Mouse (Mus musculus) MEL (cell line): ENCODE results near the gene Rsbn1l. TPM values are rescaled to one million over a fixed set of nuclear protein-coding genes. Genes with fewer than 3 reads are reported as not detected.
A peak's percentile ranks its signal among the peaks of the same experiment; 100 is the strongest.

Experiments used
- DNase-seq: peaks from one replicate; pipeline ENCODE4 v3.0.0; 2011; ENCODE audit warnings: low read depth, low spot score
- H3K27ac ChIP-seq: 2 replicates; pipeline ENCODE4 v1.5.1; 2012; ENCODE audit warnings: low read depth, mild to moderate bottlenecking, control low read depth, low read length, moderate library complexity; ENCODE audit not compliant: control insufficient read depth
- H3K27me3 ChIP-seq, 2 experiments: fragments of 150-350 bp in 1 of 2; sonication (generic) in 1 of 2; 2 replicates each; pipeline ENCODE4 v1.6.1; 2012; ENCODE audit warnings: low read length in 2 of 2, mild to moderate bottlenecking in 2 of 2, improper control_type of control experiment in 1 of 2, moderate library complexity in 1 of 2; ENCODE audit not compliant: insufficient read depth in 2 of 2, control insufficient read depth in 1 of 2
- H3K36me3 ChIP-seq, 2 experiments: 2 replicates each; pipeline ENCODE4 v1.6.1; 2012 to 2014; ENCODE audit warnings: low read length in 2 of 2, improper control_type of control experiment in 1 of 2, inconsistent platforms in 1 of 2, mild to moderate bottlenecking in 1 of 2; ENCODE audit not compliant: insufficient read depth in 2 of 2, control insufficient read depth in 1 of 2
- H3K4me1 ChIP-seq, 2 experiments: fragments of 150-350 bp in 1 of 2; sonication (generic) in 1 of 2; 2 replicates each; pipeline ENCODE4 v1.6.1; 2012; ENCODE audit warnings: low read length in 2 of 2, improper control_type of control experiment in 1 of 2, mild to moderate bottlenecking in 1 of 2; ENCODE audit not compliant: insufficient read depth in 2 of 2, control insufficient read depth in 1 of 2
- H3K4me3 ChIP-seq, 2 experiments: fragments of 150-350 bp in 1 of 2; sonication (generic) in 1 of 2; 2 replicates each; pipeline ENCODE4 v1.5.1; 2012; ENCODE audit warnings: low read depth in 2 of 2, low read length in 2 of 2, mild to moderate bottlenecking in 2 of 2, moderate library complexity in 2 of 2, control low read depth in 1 of 2, improper control_type of control experiment in 1 of 2; ENCODE audit not compliant: control insufficient read depth in 1 of 2, insufficient read depth in 1 of 2
- H3K79me2 ChIP-seq: 2 replicates; pipeline ENCODE4 v1.6.1; 2012; ENCODE audit warnings: mild to moderate bottlenecking, low read length, moderate library complexity; ENCODE audit not compliant: control insufficient read depth, poor library complexity, insufficient read depth
- H3K9ac ChIP-seq: 2 replicates; pipeline ENCODE4 v1.6.1; 2012; ENCODE audit warnings: low read depth, mild to moderate bottlenecking, control low read depth, low read length, moderate library complexity; ENCODE audit not compliant: control insufficient read depth, poor library complexity, severe bottlenecking
- H3K9me3 ChIP-seq: fragments of 150-350 bp; sonication (generic); replicated peaks from 2 replicates; pipeline ENCODE4 v1.6.1; 2012; ENCODE audit warnings: mild to moderate bottlenecking, low read length, improper control_type of control experiment, moderate library complexity; ENCODE audit not compliant: insufficient read depth
- BHLHE40 ChIP-seq: IDR thresholded peaks from 2 replicates; pipeline ENCODE4 v1.6.1; 2012; ENCODE audit warnings: low read depth, mild to moderate bottlenecking, inconsistent platforms, low read length, improper control_type of control experiment, borderline replicate concordance
- CHD2 ChIP-seq: IDR thresholded peaks from 2 replicates; pipeline ENCODE4 v1.6.1; 2011; ENCODE audit warnings: low read length, improper control_type of control experiment
- CTCF ChIP-seq, 3 experiments: IDR thresholded peaks in 2 of 3; conservative IDR thresholded peaks in 1 of 3; 2 replicates each; pipeline ENCODE4 v1.5.1; 2011 to 2012; ENCODE audit warnings: low read length in 3 of 3, low read depth in 2 of 3, mild to moderate bottlenecking in 2 of 3, improper control_type of control experiment in 1 of 3, inconsistent platforms in 1 of 3, mixed read lengths in 1 of 3, moderate library complexity in 1 of 3; ENCODE audit not compliant: control insufficient read depth in 1 of 3, insufficient read depth in 1 of 3, poor library complexity in 1 of 3, severe bottlenecking in 1 of 3
- EP300 ChIP-seq, 2 experiments: IDR thresholded peaks; 2 replicates each; pipeline ENCODE4 v1.6.1; 2011; ENCODE audit warnings: improper control_type of control experiment in 2 of 2, low read length in 2 of 2, low read depth in 1 of 2, mild to moderate bottlenecking in 1 of 2
- ETS1 ChIP-seq: IDR thresholded peaks from 2 replicates; pipeline ENCODE4 v1.6.1; 2012; ENCODE audit warnings: low read depth, mild to moderate bottlenecking, inconsistent platforms, low read length, improper control_type of control experiment, moderate library complexity
- GABPA ChIP-seq: IDR thresholded peaks from 2 replicates; pipeline ENCODE4 v1.6.1; 2012; ENCODE audit warnings: low read depth, mild to moderate bottlenecking, inconsistent platforms, low read length, improper control_type of control experiment, moderate library complexity
- GATA1 ChIP-seq: IDR thresholded peaks from 2 replicates; pipeline ENCODE4 v1.6.1; 2011; ENCODE audit warnings: low read depth, low read length, improper control_type of control experiment
- HCFC1 ChIP-seq: IDR thresholded peaks from 2 replicates; pipeline ENCODE4 v1.6.1; 2012; ENCODE audit warnings: low read depth, mild to moderate bottlenecking, inconsistent platforms, low read length, improper control_type of control experiment, moderate library complexity
- JUND ChIP-seq: IDR thresholded peaks from 2 replicates; pipeline ENCODE4 v1.6.1; 2011; ENCODE audit warnings: low read depth, mild to moderate bottlenecking, improper control_type of control experiment, low read length
- KAT2A ChIP-seq: conservative IDR thresholded peaks from 2 replicates; pipeline ENCODE4 v1.6.1; 2012; ENCODE audit warnings: low read depth, low read length, improper control_type of control experiment, inconsistent platforms
- MAFK ChIP-seq: IDR thresholded peaks from 2 replicates; pipeline ENCODE4 v1.6.1; 2011; ENCODE audit warnings: low read depth, mild to moderate bottlenecking, low read length, improper control_type of control experiment, borderline replicate concordance
- MAX ChIP-seq: IDR thresholded peaks from 2 replicates; pipeline ENCODE4 v1.6.1; 2011; ENCODE audit warnings: low read length, improper control_type of control experiment
- MXI1 ChIP-seq: IDR thresholded peaks from 2 replicates; pipeline ENCODE4 v1.6.1; 2011; ENCODE audit warnings: mild to moderate bottlenecking, low read depth, low read length, improper control_type of control experiment
- MYC ChIP-seq: IDR thresholded peaks from 2 replicates; pipeline ENCODE4 v1.6.1; 2011; ENCODE audit warnings: low read depth, mild to moderate bottlenecking, low read length, improper control_type of control experiment, moderate library complexity
- NELFE ChIP-seq: IDR thresholded peaks from 2 replicates; pipeline ENCODE4 v1.6.1; 2011; ENCODE audit warnings: low read depth, low read length, improper control_type of control experiment
- NRF1 ChIP-seq: IDR thresholded peaks from 2 replicates; pipeline ENCODE4 v1.6.1; 2014; ENCODE audit warnings: low read depth, mild to moderate bottlenecking, inconsistent platforms, low read length, improper control_type of control experiment, moderate library complexity; ENCODE audit not compliant: poor library complexity, insufficient read depth, severe bottlenecking
- POLR2A ChIP-seq, 2 experiments: IDR thresholded peaks; 2 replicates each; pipeline ENCODE4 v1.6.1; 2011 to 2012; ENCODE audit warnings: low read length in 2 of 2, mild to moderate bottlenecking in 2 of 2, control low read depth in 1 of 2, improper control_type of control experiment in 1 of 2, low read depth in 1 of 2, moderate library complexity in 1 of 2; ENCODE audit not compliant: control insufficient read depth in 1 of 2, insufficient read depth in 1 of 2, poor library complexity in 1 of 2
- POLR2AphosphoS2 ChIP-seq: IDR thresholded peaks from 2 replicates; pipeline ENCODE4 v1.6.1; 2011; ENCODE audit warnings: low read length, improper control_type of control experiment
- POLR2AphosphoS5 ChIP-seq: IDR thresholded peaks from 2 replicates; pipeline ENCODE4 v1.6.1; 2012; ENCODE audit warnings: low read depth, borderline replicate concordance, mild to moderate bottlenecking, inconsistent platforms, low read length, moderate library complexity, mixed read lengths
- RAD21 ChIP-seq: IDR thresholded peaks from 2 replicates; pipeline ENCODE4 v1.6.1; 2011; ENCODE audit warnings: mild to moderate bottlenecking, low read depth, low read length, improper control_type of control experiment
- RCOR1 ChIP-seq: IDR thresholded peaks from 2 replicates; pipeline ENCODE4 v1.6.1; 2012; ENCODE audit warnings: low read depth, mild to moderate bottlenecking, inconsistent platforms, low read length, improper control_type of control experiment
- SIN3A ChIP-seq: IDR thresholded peaks from 2 replicates; pipeline ENCODE4 v1.6.1; 2012; ENCODE audit warnings: low read length, improper control_type of control experiment, inconsistent platforms
- SMC3 ChIP-seq: IDR thresholded peaks from 2 replicates; pipeline ENCODE4 v1.6.1; 2011; ENCODE audit warnings: low read depth, low read length, improper control_type of control experiment
- TAL1 ChIP-seq: IDR thresholded peaks from 2 replicates; pipeline ENCODE4 v1.6.1; 2012; ENCODE audit warnings: mild to moderate bottlenecking, inconsistent platforms, low read length, moderate library complexity, mixed read lengths
- TBP ChIP-seq: IDR thresholded peaks from 2 replicates; pipeline ENCODE4 v1.8.0; 2011; ENCODE audit warnings: low read depth, low read length, improper control_type of control experiment
- TCF12 ChIP-seq: IDR thresholded peaks from 2 replicates; pipeline ENCODE4 v1.6.1; 2014; ENCODE audit warnings: low read depth, mild to moderate bottlenecking, inconsistent platforms, low read length, improper control_type of control experiment, moderate library complexity
- USF1 ChIP-seq: IDR thresholded peaks from 2 replicates; pipeline ENCODE4 v1.6.1; 2014; ENCODE audit warnings: low read depth, mild to moderate bottlenecking, inconsistent platforms, low read length, improper control_type of control experiment, moderate library complexity
- ZC3H11A ChIP-seq: IDR thresholded peaks from 2 replicates; pipeline ENCODE4 v1.6.1; 2012; ENCODE audit warnings: low read depth, mild to moderate bottlenecking, inconsistent platforms, low read length, improper control_type of control experiment
- ZKSCAN1 ChIP-seq: IDR thresholded peaks from 2 replicates; pipeline ENCODE4 v1.6.1; 2012; ENCODE audit warnings: low read depth, mild to moderate bottlenecking, inconsistent platforms, low read length, improper control_type of control experiment, moderate library complexity
- ZNF384 ChIP-seq: IDR thresholded peaks from 2 replicates; pipeline ENCODE4 v1.6.1; 2012; ENCODE audit warnings: low read depth, mild to moderate bottlenecking, inconsistent platforms, low read length, improper control_type of control experiment
- polyA plus RNA-seq, 2 experiments: library from polyadenylated mRNA; stranded (reverse) in 1 of 2; unstranded in 1 of 2; fragments of >175 nt in 1 of 2; fragments of >200 nt in 1 of 2; gene quantifications; 2 replicates each; pipeline versions ENCODE4 v1.2.1 to v1.2.4; 2012; ENCODE audit warnings: low replicate concordance in 2 of 2, low read depth in 1 of 2; ENCODE audit not compliant: insufficient read length in 2 of 2, insufficient read depth in 1 of 2, missing spikeins in 1 of 2
- total RNA-seq: library from RNA; depleted of rRNA; stranded (reverse); fragments of 300-350 nt; gene quantifications from 2 replicates; pipeline ENCODE4 v1.2.3, GENCODE M21; 2012

Rsbn1l gene
- total and polyA plus RNA-seq, 3 experiments: 5.0 to 78.2 (median 17.4) TPM

DNA sequence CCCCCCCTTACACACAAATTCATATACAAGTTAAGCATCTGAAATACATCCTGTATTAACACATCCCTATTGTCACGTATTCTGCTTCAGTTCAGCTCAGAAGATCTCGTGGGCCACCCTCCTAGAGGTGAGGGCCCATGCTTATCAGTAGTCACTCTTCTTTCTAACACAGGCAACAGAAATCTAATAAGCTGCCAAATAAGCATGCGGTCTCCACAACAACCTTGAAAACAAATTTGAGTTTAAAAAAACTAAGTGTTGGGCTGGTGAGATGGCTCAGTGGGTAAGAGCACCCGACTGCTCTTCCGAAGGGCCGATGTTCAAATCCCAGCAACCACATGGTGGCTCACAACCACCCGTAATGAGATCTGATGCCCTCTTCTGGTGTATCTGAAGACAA, 50.0 kb downstream of the Rsbn1l start:
- peak overlapping the region; percentile 51 for H3K27ac ChIP-seq
- H3K27me3 ChIP-seq: no peaks in the 10 kb centered on the region
- peaks cover 7% of the 10 kb centered on the region; the same call in 1 of the 2 replicates for H3K79me2 ChIP-seq
- H3K4me3 ChIP-seq: peak overlapping the region in 1 of 2 experiments; percentile 5; a peak in 1 of 4 replicates
- H3K9ac ChIP-seq: no peak overlapping the region
- TF ChIP-seq TBP (peak; percentile 94), SIN3A (peak; percentile 18; the same call in 1 of the 2 replicates), NRF1 (no peak), USF1 (no peak), SMC3 (0 out of 2 replicates have a peak, but pooled peaks have one; percentile 1), MYC (0 out of 2 replicates have a peak, but pooled peaks have one; percentile 60), MXI1 (peak; percentile 77), GATA1 (peak; percentile 56), CHD2 (no peak), ZNF384 (peak; percentile 52), RAD21 (no peak; the same call in 1 of the 2 replicates), TCF12 (peak; percentile 49; the same call in 1 of the 2 replicates), MAFK (no peak; the same call in 1 of the 2 replicates), ETS1 (peak; percentile 58), EP300 (IDR thresholded peaks at IDR 0.05; ENCODE audit: low read depth in 1 of 2, low read length in 2 of 2) (peak in 1 of 2 experiments; percentile 54; a peak in 2 of 4 replicates), JUND (no peak)
- peaks cover 13 to 34% of the 10 kb centered on the region in 2 experiments for H3K36me3 ChIP-seq
- DNase-seq: peak; percentile 87
- H3K9me3 ChIP-seq: no peaks in the 10 kb centered on the region
- peaks cover 18 to 27% of the 10 kb centered on the region in 2 experiments for H3K4me1 ChIP-seq

- Histone ChIP-seq H3K27ac (peak overlapping the region; percentile 80), H3K9me3 (no peaks in the 10 kb centered on the region), H3K27me3 (no peaks in the 10 kb centered on the region), H3K4me1 (peaks cover 18 to 27% of the 10 kb centered on the region in 2 experiments), H3K79me2 (peaks cover 5% of the 10 kb centered on the region; the same call in 1 of the 2 replicates), H3K9ac (no peak overlapping the region), H3K36me3 (peaks cover 10 to 34% of the 10 kb centered on the region in 2 experiments), H3K4me3 (no peak overlapping the region)
- DNase-seq: peak; percentile 78
- no peak for TF ChIP-seq CTCF (IDR thresholded peaks at IDR 0.05 in 2 of 3, conservative IDR thresholded peaks at IDR 0.05 in 1 of 3; ENCODE audit: control insufficient read depth in 1 of 3, insufficient read depth in 1 of 3, low read depth in 2 of 3, low read length in 3 of 3, poor library complexity in 1 of 3, severe bottlenecking in 1 of 3)
- TF ChIP-seq HCFC1: 0 out of 2 replicates have a peak, but pooled peaks have one; percentile 30
- no peak for TF ChIP-seq POLR2A (IDR thresholded peaks at IDR 0.05; ENCODE audit: control insufficient read depth in 1 of 2, insufficient read depth in 1 of 2, low read depth in 1 of 2, low read length in 2 of 2, poor library complexity in 1 of 2)
- no peak for TF ChIP-seq NELFE
- peak; percentile 31; the same call in 1 of the 2 replicates for TF ChIP-seq BHLHE40
- TF ChIP-seq MXI1: no peak; the same call in 1 of the 2 replicates
- peak; percentile 88 to 89 for TF ChIP-seq EP300 (IDR thresholded peaks at IDR 0.05; ENCODE audit: low read depth in 1 of 2, low read length in 2 of 2)
- TF ChIP-seq GABPA: no peak
- no peak for TF ChIP-seq ZKSCAN1
- peak; percentile 97 for TF ChIP-seq GATA1
- TF ChIP-seq RCOR1: peak; percentile 74; the same call in 1 of the 2 replicates
- TF ChIP-seq MAX: no peak
- TF ChIP-seq USF1: no peak
- TF ChIP-seq NRF1: no peak
- TF ChIP-seq CHD2: no peak
- peak; percentile 90 for TF ChIP-seq ETS1
- TF ChIP-seq TBP: 0 out of 2 replicates have a peak, but pooled peaks have one; percentile 30
- TF ChIP-seq SIN3A: peak; percentile 52
- 0 out of 2 replicates have a peak, but pooled peaks have one; percentile 36 for TF ChIP-seq MYC
- TF ChIP-seq POLR2AphosphoS5: no peak
- TF ChIP-seq POLR2AphosphoS2: no peak
- TF ChIP-seq ZC3H11A: no peak
- TF ChIP-seq TAL1: peak; percentile 87
- no peak for TF ChIP-seq KAT2A
- TF ChIP-seq TCF12: peak; percentile 98
Observed at GRCm38 (mm10) chr5:20905437-20905836, 50.8 kb downstream of the Rsbn1l start.
